Mouse (Mus musculus) spleen, adult 2 months (tissue): Measurements from ENCODE around the gene Olfr461.

ENCODE experiments used
- CTCF ChIP-seq: fragments of 200-500 bp; IDR thresholded peaks from 2 replicates; pipeline ENCODE4 v1.5.1; 2011; ENCODE audit warnings: mild to moderate bottlenecking, inconsistent platforms; ENCODE audit not compliant: insufficient read depth, insufficient read length, insufficient replicate concordance; ENCODE audit errors: extremely low read depth
- POLR2A ChIP-seq: fragments of 200-500 bp; IDR thresholded peaks from 2 replicates; pipeline ENCODE4 v1.6.1; 2011; ENCODE audit warnings: low read depth, low read length, inconsistent platforms

DNA sequence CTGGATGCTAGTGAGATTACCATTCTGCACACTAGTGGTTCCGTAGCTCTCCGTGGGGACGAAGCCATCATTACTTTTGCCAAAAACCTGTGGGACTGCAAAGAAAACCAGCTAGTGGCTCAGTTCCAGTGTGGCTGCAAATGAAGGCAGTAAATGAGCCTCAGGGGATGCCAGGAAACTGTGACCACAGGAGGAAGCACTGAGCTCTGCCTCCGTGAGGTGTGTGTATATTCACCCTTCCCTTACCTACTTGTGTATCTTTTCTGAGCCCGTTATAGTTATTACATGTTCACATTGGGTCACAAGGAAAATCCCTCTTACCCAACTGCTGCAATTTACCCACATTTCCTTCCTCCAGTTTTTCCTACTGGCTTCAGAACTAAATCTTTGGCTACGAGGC is 29.5 kb upstream of the Olfr461 start:
- TF ChIP-seq CTCF = no peak
- TF ChIP-seq POLR2A = no peak
